Mouse (Mus musculus) heart, embryonic 14.5 days (tissue): Measurements from ENCODE around the gene Sec24d. TPM values are rescaled to one million over a fixed set of nuclear protein-coding genes. Genes with fewer than 3 reads are reported as not detected.
A peak's percentile ranks its signal among the peaks of the same experiment; 100 is the strongest.

Experiments
- ATAC-seq: fragments of 200-750 bp; cut with Nextera tagmentation; 2 replicates; pipeline ENCODE4 v1.8.0; 2017; ENCODE audit warnings: low read depth, moderate TSS enrichment; ENCODE audit not compliant: insufficient number of reproducible peaks, insufficient read depth, low FRiP score
- H3K27ac ChIP-seq, 2 experiments: fragments of 200-500 bp in 1 of 2; fragments of 300-500 bp in 1 of 2; sonication (generic) in 1 of 2; replicated peaks in 1 of 2; 2 replicates each; pipeline ENCODE4 v1.5.1; 2012 to 2014; ENCODE audit warnings: low read depth in 2 of 2, low read length in 2 of 2, control low read depth in 1 of 2, mild to moderate bottlenecking in 1 of 2, mixed read lengths in 1 of 2; ENCODE audit not compliant: control insufficient read depth in 1 of 2, insufficient read depth in 1 of 2
- H3K27me3 ChIP-seq: fragments of 300-500 bp; sonication (generic); 2 replicates; pipeline ENCODE4 v1.6.1; 2014; ENCODE audit warnings: mild to moderate bottlenecking, low read length, control low read depth; ENCODE audit not compliant: control insufficient read depth, insufficient read depth
- H3K36me3 ChIP-seq: fragments of 300-500 bp; sonication (generic); 2 replicates; pipeline ENCODE4 v1.6.1; 2014; ENCODE audit warnings: mild to moderate bottlenecking, control low read depth, low read length, mixed read lengths; ENCODE audit not compliant: control insufficient read depth, insufficient read depth
- H3K4me1 ChIP-seq, 2 experiments: fragments of 200-500 bp in 1 of 2; fragments of 300-500 bp in 1 of 2; sonication (generic) in 1 of 2; 2 replicates each; pipeline ENCODE4 v1.6.1; 2012 to 2014; ENCODE audit warnings: low read length in 2 of 2, control low read depth in 1 of 2, mixed read lengths in 1 of 2; ENCODE audit not compliant: control insufficient read depth in 2 of 2, insufficient read depth in 2 of 2
- H3K4me2 ChIP-seq: fragments of 300-500 bp; sonication (generic); 2 replicates; pipeline ENCODE4 v1.6.1; 2014; ENCODE audit warnings: mild to moderate bottlenecking, low read length
- H3K4me3 ChIP-seq, 2 experiments: fragments of 200-500 bp in 1 of 2; fragments of 300-500 bp in 1 of 2; sonication (generic) in 1 of 2; 2 replicates each; pipeline ENCODE4 v1.5.1; 2012 to 2014; ENCODE audit warnings: low read length in 2 of 2, mild to moderate bottlenecking in 2 of 2, control low read depth in 1 of 2, low read depth in 1 of 2, moderate library complexity in 1 of 2; ENCODE audit not compliant: control insufficient read depth in 1 of 2, insufficient read depth in 1 of 2
- H3K9ac ChIP-seq: fragments of 300-500 bp; sonication (generic); 2 replicates; pipeline ENCODE4 v1.6.1; 2014; ENCODE audit warnings: mild to moderate bottlenecking, low read length
- H3K9me3 ChIP-seq: fragments of 300-500 bp; sonication (generic); 2 replicates; pipeline ENCODE4 v1.6.1; 2016; ENCODE audit warnings: low read length, control low read depth; ENCODE audit not compliant: control insufficient read depth
- whole genome bisulfite sequencing: fragments of 180-500 bp; shearing (Covaris S2); extraction: QIAGEN DNeasy Blood & Tissue Kit; methylation state at CpG from one replicate; pipeline ENCODE4 v1.1.7; 2014; 5-methylcytosine and 5-hydroxymethylcytosine counted together
- polyA plus RNA-seq: library from polyadenylated mRNA; unstranded; fragments of >200 nt; fragmentation: Nextera tagmentation; extraction: Ambion mirVana; gene quantifications from 2 replicates; pipeline ENCODE4 v1.2.1, GENCODE M21; 2014

Gene Sec24d
- polyA plus RNA-seq, 1 experiment from 2014 or later, result 72.8 TPM

- ATAC-seq, result no peak; the same call in 1 of the 2 replicates
- Histone ChIP-seq H3K27ac (peak overlapping the region; percentile 26 to 62), H3K4me3 (peak overlapping the region in 1 of 2 experiments; percentile 62; a peak in 2 of 4 replicates)
Observed at GRCm38 (mm10) chr3:123237039-123237438, 30.2 kb upstream of the Sec24d start.

GRCm38 (mm10) chr3:123237446-123237845 lies 29.8 kb upstream of the Sec24d start:
- Histone ChIP-seq H3K4me1 (peaks cover 15 to 22% of the 10 kb centered on the region in 2 experiments), H3K36me3 (no peaks in the 10 kb centered on the region), H3K9me3 (no peaks in the 10 kb centered on the region), H3K9ac (no peak overlapping the region), H3K4me2 (peak overlapping the region; percentile 74), H3K4me3 (no peak overlapping the region), H3K27ac (peak overlapping the region; percentile 26 to 62), H3K27me3 (no peaks in the 10 kb centered on the region)
- ATAC-seq, result no peak

More at GRCm38 (mm10) chr3:123237039-123237438, 30.2 kb upstream of the Sec24d start:
- H3K4me2 ChIP-seq, result peak overlapping the region; percentile 74
- H3K9ac ChIP-seq, result no peak overlapping the region
- no peaks in the 10 kb centered on the region for H3K9me3 ChIP-seq
- no peaks in the 10 kb centered on the region for H3K36me3 ChIP-seq
- no peaks in the 10 kb centered on the region for H3K27me3 ChIP-seq
- WGBS, result 11% methylated on average over 7 of the region's 7 CpGs
- H3K4me1 ChIP-seq, result peaks cover 15 to 22% of the 10 kb centered on the region in 2 experiments

- ATAC-seq, result no peak
- Histone ChIP-seq H3K9ac (no peak overlapping the region; the same call in 1 of the 2 replicates), H3K4me2 (no peak overlapping the region), H3K4me1 (peaks cover 2 to 13% of the 10 kb centered on the region in 2 experiments), H3K9me3 (no peaks in the 10 kb centered on the region), H3K4me3 (no peak overlapping the region), H3K27ac (peak overlapping the region in 1 of 2 experiments; percentile 74; a peak in 3 of 4 replicates), H3K36me3 (no peaks in the 10 kb centered on the region), H3K27me3 (no peaks in the 10 kb centered on the region)
- WGBS, result 25% methylated on average over 5 of the region's 5 CpGs
Observed at GRCm38 (mm10) chr3:123244376-123244775, 22.9 kb upstream of the Sec24d start.

- 80% methylated on average over 4 of the region's 4 CpGs for WGBS
- Histone ChIP-seq H3K4me1 (peaks cover 2 to 13% of the 10 kb centered on the region in 2 experiments), H3K9ac (no peak overlapping the region), H3K36me3 (no peaks in the 10 kb centered on the region), H3K4me3 (no peak overlapping the region), H3K27ac (no peak overlapping the region), H3K9me3 (no peaks in the 10 kb centered on the region), H3K27me3 (no peaks in the 10 kb centered on the region), H3K4me2 (no peak overlapping the region)
- ATAC-seq, result no peak
Observed at GRCm38 (mm10) chr3:123245646-123246045, 21.6 kb upstream of the Sec24d start.

- WGBS, result 65% methylated on average over 11 of the region's 11 CpGs
- Histone ChIP-seq H3K9me3 (peaks cover 4% of the 10 kb centered on the region; the same call in 1 of the 2 replicates), H3K4me1 (peaks cover 3 to 13% of the 10 kb centered on the region in 2 experiments; a peak in 2 of 4 replicates), H3K36me3 (no peaks in the 10 kb centered on the region), H3K27ac (no peak overlapping the region; a peak in 1 of 4 replicates), H3K4me3 (no peak overlapping the region), H3K27me3 (no peaks in the 10 kb centered on the region), H3K9ac (no peak overlapping the region), H3K4me2 (no peak overlapping the region)
- no peak for ATAC-seq
Observed at GRCm38 (mm10) chr3:123256181-123257101, 10.8 kb upstream of the Sec24d start.

- peak; percentile 61; the same call in 1 of the 2 replicates for ATAC-seq
- H3K4me1 ChIP-seq, result peaks cover 3 to 13% of the 10 kb centered on the region in 2 experiments; a peak in 2 of 4 replicates
- WGBS, result 26% methylated on average over 4 of the region's 4 CpGs
- H3K9me3 ChIP-seq, result peaks cover 4% of the 10 kb centered on the region; the same call in 1 of the 2 replicates
- H3K4me3 ChIP-seq, result no peak overlapping the region
- peak overlapping the region; percentile 54 to 83 for H3K27ac ChIP-seq
- H3K36me3 ChIP-seq, result no peaks in the 10 kb centered on the region
- no peaks in the 10 kb centered on the region for H3K27me3 ChIP-seq
- peak overlapping the region; percentile 27; the same call in 1 of the 2 replicates for H3K4me2 ChIP-seq
- H3K9ac ChIP-seq, result no peak overlapping the region
Observed at GRCm38 (mm10) chr3:123258709-123259108, 8.5 kb upstream of the Sec24d start.

GRCm38 (mm10) chr3:123264706-123265105 lies 2.5 kb upstream of the Sec24d start:
- WGBS, result 37% methylated on average over 6 of the region's 6 CpGs
- H3K36me3 ChIP-seq, result peaks cover 4% of the 10 kb centered on the region
- no peak for ATAC-seq
- H3K9ac ChIP-seq, result peak overlapping the region; percentile 68
- peaks cover 3 to 21% of the 10 kb centered on the region in 2 experiments for H3K4me1 ChIP-seq
- H3K4me3 ChIP-seq, result peak overlapping the region; percentile 45 to 61
- H3K9me3 ChIP-seq, result no peaks in the 10 kb centered on the region
- peak overlapping the region; percentile 38 to 66; a peak in 3 of 4 replicates for H3K27ac ChIP-seq
- H3K27me3 ChIP-seq, result no peaks in the 10 kb centered on the region
- H3K4me2 ChIP-seq, result peak overlapping the region; percentile 59
